Mouse (Mus musculus): ENCODE data around the gene Gpr135.
"Not testable (repeated sequence)": the region's sequence is repeated elsewhere in the genome, so short reads cannot be mapped to it uniquely, and the experiment has no call there.

The Gpr135 gene

DNA sequence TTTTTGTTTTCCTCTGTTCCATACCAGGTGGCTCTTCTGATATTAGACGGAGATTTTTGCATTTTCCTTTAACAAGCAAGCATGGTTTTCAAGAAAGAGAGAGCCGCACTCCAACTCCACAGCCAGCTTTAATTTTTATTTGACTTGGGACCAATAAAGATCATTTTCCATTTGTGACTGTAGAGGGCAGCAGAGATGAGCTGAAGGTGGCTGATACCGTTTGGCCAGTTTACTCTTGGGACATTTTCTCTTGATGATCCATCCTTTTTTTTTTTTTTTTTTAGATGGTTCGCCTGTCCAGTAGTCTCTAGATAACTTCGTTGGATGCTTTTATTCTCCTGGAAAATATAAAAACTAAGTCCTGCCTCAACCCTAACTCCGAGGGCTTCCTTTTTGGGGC is 17.6 kb downstream of the Gpr135 start:
- in situ Hi-C loops (cut with MseI, MboI), result no loop called here

DNA sequence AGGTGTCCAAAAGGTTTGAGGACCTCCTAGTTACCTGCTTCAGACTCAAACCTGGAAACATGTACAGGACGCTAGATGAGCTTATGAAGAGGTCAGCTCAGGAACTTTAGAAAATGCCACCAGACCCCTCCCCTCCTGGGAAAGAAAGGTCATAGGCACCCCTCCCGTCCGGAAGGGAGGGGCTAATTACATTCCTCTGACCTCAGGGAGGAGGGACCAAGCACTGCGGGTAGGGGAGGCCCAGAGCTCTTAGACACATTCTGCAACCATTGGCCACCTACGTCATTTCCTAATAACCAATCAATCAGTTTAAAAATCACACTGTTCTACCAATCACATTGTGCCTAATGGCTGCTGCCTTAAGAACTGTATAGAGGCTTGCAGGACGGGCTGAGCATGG is 18.4 kb downstream of the Gpr135 start:
- in situ Hi-C loops (cut with MseI, MboI), result no loop called here

DNA sequence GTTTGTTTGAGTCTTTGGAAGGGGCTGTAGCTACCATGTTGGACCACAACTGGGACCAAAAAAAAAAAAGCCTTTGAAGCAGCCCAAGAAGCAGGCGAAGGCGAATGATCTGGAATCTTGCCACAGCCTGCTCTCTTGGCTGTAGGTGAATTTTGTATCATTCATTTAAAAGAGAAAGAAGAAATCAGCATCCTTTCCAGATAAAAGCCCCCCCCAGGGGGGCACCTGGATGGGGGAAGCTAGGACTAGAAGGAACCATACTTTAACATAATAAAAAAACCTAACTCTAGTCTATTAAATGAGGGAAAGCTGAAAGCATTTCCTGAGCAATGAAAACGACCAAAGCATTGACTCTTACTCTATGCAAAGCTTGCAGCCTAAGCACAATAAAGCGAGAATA is 20.1 kb downstream of the Gpr135 start:
- in situ Hi-C loops (cut with MseI, MboI), result no loop called here

DNA sequence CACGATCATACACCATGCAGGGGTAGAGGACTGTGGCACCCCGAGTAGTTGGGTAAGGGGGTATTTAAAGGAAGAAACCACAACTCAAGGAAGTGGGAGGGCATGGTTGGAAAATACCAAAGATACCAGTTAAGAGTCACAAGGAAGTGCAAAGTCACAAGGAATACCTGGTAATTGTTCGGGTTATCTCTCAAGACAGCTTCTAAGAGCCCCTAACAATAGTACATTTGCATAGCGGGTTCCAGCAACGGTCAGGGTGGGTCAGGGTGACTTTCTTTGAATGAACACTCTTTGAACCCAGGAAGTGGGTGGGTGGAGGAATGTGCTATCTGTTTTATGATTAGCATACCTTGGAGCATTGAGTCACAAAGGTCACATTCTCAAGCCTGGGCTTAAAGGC is 20.8 kb downstream of the Gpr135 start:
- in situ Hi-C loops (cut with MseI, MboI), result not testable (repeated sequence)

DNA sequence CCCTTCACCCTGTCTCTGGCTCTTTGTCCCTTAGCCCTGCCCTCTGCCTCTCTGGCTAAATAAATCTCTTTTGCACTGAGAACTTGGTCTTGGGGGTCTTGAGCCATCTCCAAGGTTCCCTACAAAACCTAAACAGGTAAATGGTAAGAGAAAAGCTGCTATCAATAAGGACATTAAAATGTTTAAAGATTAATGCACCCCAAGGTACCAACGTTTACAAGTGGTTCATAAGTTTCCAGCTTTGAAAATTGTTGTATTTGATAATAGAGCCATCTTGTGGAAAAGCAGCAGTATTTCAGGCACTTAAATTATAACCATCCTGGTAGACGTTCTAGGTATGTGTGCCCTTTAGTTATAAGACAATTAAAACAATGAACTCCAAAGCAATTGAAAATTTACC is 23.4 kb downstream of the Gpr135 start:
- in situ Hi-C loops (cut with MseI, MboI), result loop anchor here (5.0 kb wide), 1 partner anchor 280 kb away; no protein-coding TSS in a partner anchor

DNA sequence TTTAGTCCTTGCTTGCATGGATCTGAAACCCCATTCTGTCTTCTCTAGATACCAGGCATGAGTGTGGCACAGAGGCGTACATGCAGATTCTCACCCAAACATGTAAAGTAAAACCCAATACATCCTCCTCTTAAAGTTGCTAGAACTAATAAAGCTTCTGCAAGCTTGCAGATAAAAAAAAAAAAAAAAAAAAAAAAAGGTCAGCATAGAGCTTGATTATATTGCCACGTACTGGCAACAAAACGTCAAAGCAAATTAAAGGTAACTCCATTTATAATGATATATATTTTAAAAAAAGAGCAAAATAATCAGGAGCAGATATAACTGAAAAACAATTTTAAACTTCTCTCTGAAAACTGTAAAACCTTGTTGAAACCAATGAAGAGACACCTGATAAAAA is 29.7 kb downstream of the Gpr135 start:
- in situ Hi-C loops (cut with MseI, MboI), result no loop called here

DNA sequence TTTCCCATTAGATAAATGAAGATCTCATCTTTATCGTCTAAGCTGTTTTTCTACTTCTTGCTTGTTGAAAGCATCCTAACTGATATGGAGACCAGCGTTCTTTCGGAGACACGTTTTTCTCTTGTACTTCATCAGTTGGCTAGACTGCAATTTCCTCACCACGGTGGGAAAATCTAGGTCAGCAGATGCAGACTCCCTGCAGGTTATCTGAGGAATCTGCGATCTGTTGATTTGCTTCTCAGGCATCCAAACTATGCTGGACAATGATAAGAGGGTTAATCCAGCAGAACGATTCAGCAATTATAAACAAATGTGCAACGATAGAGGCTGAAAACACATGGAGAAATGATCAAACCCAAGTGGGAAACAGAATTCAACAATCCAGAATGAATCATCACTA is 31.4 kb downstream of the Gpr135 start:
- in situ Hi-C loops (cut with MseI, MboI), result no loop called here

DNA sequence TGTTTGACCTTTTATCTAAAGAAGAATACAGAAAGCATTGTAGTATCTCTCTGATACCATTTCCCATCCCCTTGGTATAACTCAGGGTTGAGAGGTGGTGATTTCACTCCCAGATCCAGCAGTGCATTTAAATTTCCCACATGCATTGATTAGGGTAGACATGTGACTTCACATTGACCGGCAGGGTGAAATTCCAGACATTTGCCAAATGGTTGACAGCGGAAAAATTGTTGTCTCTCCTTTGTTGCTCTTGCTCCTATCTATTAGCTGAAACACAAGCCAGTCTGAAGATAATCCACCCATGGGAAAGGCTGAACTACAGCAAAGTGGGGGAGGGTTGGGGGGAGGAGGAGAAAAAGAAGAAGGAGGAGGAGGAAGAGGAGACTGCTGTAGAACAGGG is 32.1 kb downstream of the Gpr135 start:
- in situ Hi-C loops (cut with MseI, MboI), result no loop called here

DNA sequence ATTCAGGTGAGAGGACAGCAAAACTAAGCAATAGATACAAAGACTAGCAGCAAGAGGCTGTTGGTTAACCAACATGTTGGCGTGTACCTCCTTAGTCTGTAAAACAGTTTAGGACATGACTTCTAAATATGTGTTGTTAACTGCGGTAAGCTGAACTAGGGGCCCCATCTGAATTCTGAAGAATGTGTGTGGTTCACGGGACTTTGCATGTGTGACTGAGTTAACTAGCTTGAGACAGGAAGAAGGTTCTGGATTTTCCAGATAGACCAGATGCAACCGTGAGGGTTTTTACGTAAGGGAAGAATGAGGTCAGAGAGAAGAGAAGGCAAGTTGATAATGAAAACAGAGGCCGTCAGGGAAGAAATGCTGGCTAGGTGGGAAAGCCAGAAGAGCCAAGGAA is 33.9 kb downstream of the Gpr135 start:
- in situ Hi-C loops (cut with MseI, MboI), result no loop called here

DNA sequence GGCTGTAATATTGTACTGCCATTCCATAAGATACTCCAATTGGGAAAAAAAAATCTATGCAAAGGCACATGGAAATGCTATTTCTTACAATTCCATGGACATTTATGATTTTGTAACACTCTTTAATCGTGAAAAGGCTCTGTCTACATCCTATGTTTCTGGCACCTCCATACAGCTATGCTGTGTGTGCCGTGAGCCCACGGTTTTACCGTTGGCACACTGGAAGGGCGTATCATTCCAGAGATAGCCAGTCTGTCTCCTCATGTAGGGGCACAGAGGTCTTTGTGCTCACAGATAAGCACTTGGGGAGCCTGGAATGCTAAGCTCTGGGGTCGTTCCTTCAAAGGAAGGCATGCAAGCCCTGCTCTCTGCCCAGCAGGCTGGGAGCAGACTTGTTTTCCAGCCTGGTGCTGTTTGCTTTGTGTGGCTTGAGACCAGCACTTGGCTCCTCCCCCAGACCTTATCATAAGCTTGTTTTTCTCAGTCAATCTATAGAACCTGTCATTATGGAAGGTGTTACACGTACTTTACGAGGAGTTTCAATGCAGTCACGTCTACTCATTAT is 34.7 kb downstream of the Gpr135 start:
- in situ Hi-C loops (cut with MseI, MboI), result no loop called here

DNA sequence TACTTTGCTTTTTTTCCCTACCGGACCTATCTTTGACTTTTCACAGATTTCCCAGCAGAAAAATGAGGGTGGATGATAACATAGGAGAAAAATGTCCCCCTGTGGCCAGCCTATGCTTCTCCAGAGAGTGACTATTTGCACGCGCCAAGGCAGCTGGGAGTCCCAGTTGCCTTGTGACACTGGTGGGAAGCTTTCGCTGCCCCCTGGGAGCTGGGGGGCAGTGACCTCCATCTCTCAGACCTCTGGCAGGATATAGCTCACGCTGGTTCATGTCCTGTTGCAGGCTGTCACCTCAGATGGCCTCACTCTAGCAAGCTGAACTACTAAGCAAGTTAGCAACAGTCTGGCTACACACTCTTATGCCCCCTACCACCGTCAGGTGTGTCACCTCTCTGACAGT is 39.1 kb downstream of the Gpr135 start:
- in situ Hi-C loops (cut with MseI, MboI), result no loop called here

DNA sequence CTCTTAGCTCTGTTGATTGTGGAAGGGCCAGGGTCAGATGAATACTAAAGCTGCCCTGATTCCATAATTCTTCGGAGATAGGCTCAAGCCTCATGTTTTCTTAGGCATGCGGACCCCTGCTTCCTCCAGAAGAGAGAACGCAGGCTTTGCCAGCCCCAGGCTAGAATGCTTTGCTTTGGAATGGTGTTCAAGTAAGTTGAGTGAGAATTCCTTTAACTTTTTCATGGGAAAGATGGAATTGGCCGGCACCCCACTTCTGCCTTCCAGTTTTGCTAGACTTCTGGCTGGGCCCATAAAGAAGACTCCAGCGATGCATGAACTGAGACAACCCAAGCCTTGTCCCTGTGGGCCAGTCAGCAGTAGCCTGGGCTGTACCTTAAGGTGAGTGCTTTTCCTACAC is 39.8 kb downstream of the Gpr135 start:
- in situ Hi-C loops (cut with MseI, MboI), result no loop called here

DNA sequence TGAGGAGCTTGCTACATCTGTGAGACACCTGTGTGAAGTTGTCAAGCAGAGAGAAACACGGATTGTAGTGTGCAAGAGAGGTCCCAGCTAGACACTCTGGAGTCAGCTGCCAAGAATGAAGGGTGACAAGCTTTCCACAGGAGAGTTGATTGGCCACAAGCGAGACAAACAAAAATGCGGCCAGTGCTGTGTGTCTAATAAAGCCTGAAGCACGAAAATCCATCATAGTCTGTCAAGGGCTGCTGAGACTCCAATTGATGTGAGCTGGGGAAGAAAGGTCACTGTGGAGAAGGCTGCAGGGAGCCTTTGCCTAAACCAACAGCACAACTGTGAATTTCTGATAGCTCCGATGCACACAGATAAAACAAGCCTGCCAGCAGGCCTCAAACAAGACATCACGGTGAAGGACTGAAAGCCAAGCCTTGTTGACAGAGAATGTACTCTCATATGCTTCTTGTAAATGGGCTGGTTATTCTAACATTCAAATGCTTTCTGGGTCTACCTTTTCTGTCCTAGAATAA is 45.6 kb downstream of the Gpr135 start:
- in situ Hi-C loops (cut with MseI, MboI), result no loop called here

DNA sequence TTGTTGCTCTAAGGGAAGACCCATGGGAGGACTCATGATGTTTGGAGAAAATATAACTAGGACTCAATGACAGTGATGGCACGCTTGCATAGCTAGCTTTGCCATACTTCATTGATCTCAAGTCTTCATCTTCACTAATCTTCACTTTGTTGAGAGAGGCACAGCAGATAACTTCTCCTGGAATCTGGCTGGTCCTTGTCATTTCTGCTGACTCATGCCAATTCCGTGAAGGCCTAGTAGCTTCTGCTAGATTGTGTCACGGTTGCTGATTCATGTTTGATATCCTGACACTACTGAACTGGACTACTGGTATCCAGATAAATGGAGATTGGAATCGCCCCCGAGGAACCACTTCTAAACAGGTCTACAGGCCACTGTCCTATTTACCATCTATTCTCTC is 47.4 kb downstream of the Gpr135 start:
- in situ Hi-C loops (cut with MseI, MboI), result no loop called here

DNA sequence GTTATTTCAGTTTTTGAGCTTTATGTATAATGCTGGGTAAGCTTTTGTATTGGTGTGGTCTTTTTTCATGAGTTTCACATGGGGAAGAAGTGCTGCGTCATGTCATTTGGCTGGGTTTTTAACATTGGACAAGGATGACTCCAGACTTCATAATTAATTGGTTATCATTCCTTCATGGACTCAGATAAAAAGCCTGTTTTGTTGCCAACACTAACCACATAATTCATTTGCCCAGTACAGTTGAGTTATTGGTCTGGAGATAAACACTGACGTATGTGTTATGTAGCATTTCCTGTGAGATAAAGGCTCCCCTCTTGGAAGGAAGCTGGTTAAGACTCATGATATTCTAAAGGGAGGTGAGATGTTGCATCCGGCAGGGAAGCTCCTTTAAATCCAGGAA is 48.1 kb downstream of the Gpr135 start:
- in situ Hi-C loops (cut with MseI, MboI), result no loop called here

DNA sequence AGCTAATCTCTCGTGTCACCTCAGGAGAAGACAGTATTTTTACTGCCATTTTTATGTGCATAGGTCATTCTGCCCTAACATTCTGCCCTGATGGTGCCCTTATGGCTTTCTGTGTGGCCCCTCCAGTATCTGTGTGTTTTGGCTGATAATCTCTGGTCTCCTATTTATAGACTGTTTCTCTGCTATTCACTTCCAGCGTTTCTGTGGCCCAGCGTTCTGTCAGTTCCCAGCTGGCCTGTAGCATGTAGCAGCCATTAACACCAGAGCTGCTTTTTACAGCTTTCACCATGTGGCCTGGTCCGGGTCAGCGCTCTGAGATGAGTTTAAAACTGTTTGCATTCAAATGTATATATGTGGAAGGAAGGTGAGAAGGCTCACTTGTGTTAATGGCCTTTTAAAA is 49.4 kb downstream of the Gpr135 start:
- in situ Hi-C loops (cut with MseI, MboI), result no loop called here

DNA sequence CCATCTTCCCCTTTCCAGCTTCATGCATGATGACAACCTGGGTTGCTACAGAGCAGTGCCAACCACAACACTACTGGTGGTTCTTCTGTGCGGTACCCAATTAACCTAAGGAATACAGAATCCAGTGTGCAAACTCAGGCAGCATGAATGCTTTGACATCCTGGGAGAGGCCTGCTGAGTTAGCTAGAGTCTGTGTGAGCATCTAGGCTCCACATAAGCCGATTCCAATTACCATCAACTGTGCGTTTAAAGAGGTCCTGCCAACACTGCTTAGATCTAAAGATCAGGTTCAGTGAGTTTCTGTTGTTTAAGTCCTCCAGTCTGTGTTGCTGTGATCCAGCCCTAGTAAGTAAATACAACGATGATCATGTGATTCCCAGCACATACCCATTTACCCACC is 50.6 kb downstream of the Gpr135 start:
- in situ Hi-C loops (cut with MseI, MboI), result no loop called here

Data from mouse trophoblast stem cell (cell line).